Mouse (Mus musculus) intestine, embryonic 15.5 days (tissue): ENCODE data around the gene Keap1. TPM values are rescaled to one million over a fixed set of nuclear protein-coding genes. Genes with fewer than 3 reads are reported as not detected.

Experiments
- ATAC-seq: fragments of 200-750 bp; cut with Nextera tagmentation; 2 replicates; pipeline ENCODE4 v1.8.0; 2017; ENCODE audit warnings: moderate TSS enrichment, moderate library complexity
- H3K27ac ChIP-seq: fragments of 300-500 bp; sonication (generic); 2 replicates; pipeline ENCODE4 v1.5.1; 2015; ENCODE audit warnings: mild to moderate bottlenecking, inconsistent platforms
- H3K27me3 ChIP-seq: fragments of 300-500 bp; sonication (generic); replicated peaks from 2 replicates; pipeline ENCODE4 v1.6.1; 2015; ENCODE audit warnings: inconsistent platforms
- H3K36me3 ChIP-seq: fragments of 300-500 bp; sonication (generic); 2 replicates; pipeline ENCODE4 v1.6.1; 2015; ENCODE audit warnings: inconsistent platforms
- H3K4me1 ChIP-seq: fragments of 300-500 bp; sonication (generic); replicated peaks from 2 replicates; pipeline ENCODE4 v1.6.1; 2015; ENCODE audit warnings: inconsistent platforms
- H3K4me2 ChIP-seq: fragments of 300-500 bp; sonication (generic); replicated peaks from 2 replicates; pipeline ENCODE4 v1.6.1; 2015; ENCODE audit warnings: mild to moderate bottlenecking, inconsistent platforms
- H3K4me3 ChIP-seq: fragments of 300-500 bp; sonication (generic); replicated peaks from 2 replicates; pipeline ENCODE4 v1.5.1; 2015; ENCODE audit warnings: inconsistent platforms
- H3K9ac ChIP-seq: fragments of 300-500 bp; sonication (generic); 2 replicates; pipeline ENCODE4 v1.6.1; 2015; ENCODE audit warnings: inconsistent platforms
- H3K9me3 ChIP-seq: fragments of 300-500 bp; sonication (generic); 2 replicates; pipeline ENCODE4 v1.6.1; 2016; ENCODE audit warnings: inconsistent platforms
- WGBS: fragments of 180-500 bp; shearing (Covaris S2); methylation state at CpG from one replicate; pipeline ENCODE4 v1.1.7; 2015; 5-methylcytosine and 5-hydroxymethylcytosine counted together
- polyA plus RNA-seq: library from polyadenylated mRNA; unstranded; fragments of >200 nt; fragmentation: Nextera tagmentation; extraction: Ambion mirVana; gene quantifications from 2 replicates; pipeline ENCODE4 v1.2.1, GENCODE M21; 2015

Gene Keap1
- polyA plus RNA-seq, 1 experiment from 2014 or later, result 55.8 TPM

DNA sequence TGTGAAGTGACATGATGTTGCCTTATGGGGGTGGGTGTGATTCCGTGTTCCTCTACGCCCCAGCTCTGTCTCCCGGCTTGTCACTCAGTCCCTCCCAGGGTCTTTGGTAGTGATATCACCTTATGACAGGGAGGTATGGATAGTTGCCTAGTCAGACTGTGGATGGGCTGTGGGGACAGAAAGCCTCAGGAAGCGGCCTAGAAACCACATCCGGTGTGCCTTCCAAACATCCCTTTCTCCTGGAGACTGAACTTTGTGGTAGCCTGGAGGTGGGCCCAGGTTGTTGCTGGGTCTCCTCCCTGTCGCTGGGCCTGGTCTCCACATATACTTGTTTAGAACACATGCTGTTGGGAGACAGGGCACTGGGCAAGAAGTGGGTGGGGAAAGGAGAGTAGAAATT lies 55.7 kb downstream of the Keap1 start:
- H3K36me3 ChIP-seq, result no peaks in the 10 kb centered on the region
- peaks cover 20% of the 10 kb centered on the region for H3K4me1 ChIP-seq
- H3K4me2 ChIP-seq, result peak overlapping the region; percentile 74
- H3K9me3 ChIP-seq, result no peaks in the 10 kb centered on the region
- no peaks in the 10 kb centered on the region for H3K27me3 ChIP-seq
- H3K27ac ChIP-seq, result no peak overlapping the region
- no peak for ATAC-seq
- WGBS, result 87% methylated on average over 6 of the region's 6 CpGs
- H3K4me3 ChIP-seq, result no peak overlapping the region
- no peak overlapping the region for H3K9ac ChIP-seq

DNA sequence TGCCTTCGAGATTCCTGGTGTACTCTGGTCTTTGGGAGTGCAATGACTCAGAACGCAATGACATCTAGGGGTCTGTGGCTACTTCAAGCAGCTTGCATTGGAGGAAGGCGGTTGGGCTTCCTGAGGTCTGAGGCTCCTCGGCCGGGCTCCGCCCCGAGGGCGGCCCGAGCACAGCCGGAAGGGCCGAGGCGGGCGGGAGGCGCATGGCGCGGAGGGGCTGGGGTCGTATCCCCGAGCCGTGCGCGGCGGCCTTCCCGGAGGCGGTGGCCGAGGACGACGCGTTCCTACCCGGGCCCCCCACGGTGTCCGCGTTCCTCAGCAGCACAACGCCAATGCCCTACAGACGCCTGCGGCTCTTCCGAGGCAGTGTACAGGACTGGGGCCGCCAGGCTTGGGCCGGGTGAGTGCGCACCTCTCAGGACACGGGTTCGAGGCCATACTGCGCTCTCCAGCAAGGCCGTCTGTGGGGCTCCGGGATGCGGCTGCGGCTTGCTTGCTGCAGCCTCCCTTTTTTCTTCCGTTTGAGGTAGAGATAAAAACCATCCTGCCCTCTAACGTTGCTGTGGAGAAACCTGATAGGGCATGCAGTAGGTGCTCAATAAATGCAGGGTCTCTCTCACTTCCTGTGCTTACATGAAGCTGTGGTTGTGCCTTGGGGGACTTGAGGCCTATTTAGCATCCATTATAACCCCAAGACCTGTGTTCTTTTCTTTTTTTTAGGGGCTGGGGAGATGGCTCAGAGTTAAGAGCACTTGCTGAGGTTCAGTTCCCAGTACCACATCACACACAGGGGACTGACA lies 57.5 kb downstream of the Keap1 start:
- no peaks in the 10 kb centered on the region for H3K27me3 ChIP-seq
- 0 out of 2 replicates have a peak overlapping the region, but pooled peaks have one; percentile 32 for H3K27ac ChIP-seq
- WGBS, result 5% methylated on average over 48 of the region's 48 CpGs

DNA sequence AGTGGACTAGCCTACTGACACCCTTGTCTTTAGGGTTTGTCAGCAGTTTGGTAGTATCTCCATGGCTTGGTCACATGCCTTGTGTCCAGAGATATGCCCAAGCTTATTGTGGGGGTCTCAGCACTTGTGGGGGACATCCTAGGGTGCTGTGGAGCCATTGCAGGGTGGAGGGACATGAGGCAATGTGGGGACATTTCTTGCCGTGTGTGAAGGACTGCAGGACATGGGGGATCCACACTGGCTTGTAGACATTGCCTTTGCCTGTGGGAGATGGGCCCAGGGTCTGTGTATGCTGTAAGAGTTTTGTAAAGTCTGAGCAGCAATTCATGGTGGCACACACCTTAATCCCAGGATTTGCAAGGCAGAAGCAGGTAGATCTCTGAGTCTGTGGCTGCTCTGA lies 58.3 kb downstream of the Keap1 start:
- Histone ChIP-seq H3K27me3 (no peaks in the 10 kb centered on the region), H3K27ac (no peak overlapping the region), H3K9me3 (no peaks in the 10 kb centered on the region), H3K9ac (no peak overlapping the region), H3K36me3 (no peaks in the 10 kb centered on the region), H3K4me2 (no peak overlapping the region), H3K4me1 (peaks cover 20% of the 10 kb centered on the region), H3K4me3 (peak overlapping the region; percentile 50; the same call in 1 of the 2 replicates)
- WGBS, result 52% methylated on average over 1 of the region's 1 CpGs
- no peak for ATAC-seq

More for the DNA sequence above, 57.5 kb downstream of the Keap1 start:
- Histone ChIP-seq H3K4me1 (peaks cover 20% of the 10 kb centered on the region), H3K4me2 (peak overlapping the region; percentile 79), H3K4me3 (peak overlapping the region; percentile 50), H3K9me3 (no peaks in the 10 kb centered on the region), H3K9ac (peak overlapping the region; percentile 64), H3K36me3 (no peaks in the 10 kb centered on the region)
- peak; percentile 61 for ATAC-seq

DNA sequence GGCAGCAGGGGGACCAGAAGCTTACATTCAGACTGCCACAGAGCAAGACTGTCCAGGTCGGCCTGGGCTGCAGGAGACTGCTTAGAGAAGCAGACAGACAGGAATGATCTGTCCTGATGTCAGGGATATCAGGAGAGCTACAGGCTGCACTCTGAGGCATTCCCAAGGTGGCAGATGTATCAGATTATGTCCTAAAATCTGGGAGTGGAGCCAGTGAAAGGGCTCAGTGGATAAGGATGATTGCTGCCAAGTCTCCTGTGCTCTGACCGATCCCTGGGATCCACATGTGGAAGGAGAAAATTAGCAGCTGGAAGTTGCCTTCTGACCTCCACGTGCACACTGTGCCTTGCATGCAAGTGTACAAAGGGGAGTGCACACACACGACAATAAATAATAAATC lies 58.8 kb downstream of the Keap1 start:
- no peaks in the 10 kb centered on the region for H3K27me3 ChIP-seq
- H3K4me1 ChIP-seq, result peaks cover 20% of the 10 kb centered on the region
- WGBS, result 59% methylated on average over 4 of the region's 4 CpGs
- H3K36me3 ChIP-seq, result no peaks in the 10 kb centered on the region
- no peaks in the 10 kb centered on the region for H3K9me3 ChIP-seq
- ATAC-seq, result no peak
- H3K4me3 ChIP-seq, result no peak overlapping the region
- no peak overlapping the region for H3K4me2 ChIP-seq
- H3K27ac ChIP-seq, result no peak overlapping the region
- no peak overlapping the region for H3K9ac ChIP-seq

Other genes with a start within 250 kb of the Keap1 start
- 145 and 159 TPM in 2 replicates for gene Mrpl4, start 236.6 kb downstream of the Keap1 start, polyA plus RNA-seq
- 12.6 and 12.8 TPM in 2 replicates for gene Icam1, start 223.4 kb downstream of the Keap1 start, polyA plus RNA-seq
- gene Icam4, start 210.0 kb downstream of the Keap1 start, polyA plus RNA-seq, result 2.9 and 3.0 TPM in 2 replicates
- gene Icam5, start 207.3 kb downstream of the Keap1 start, polyA plus RNA-seq, result 0.06 and 0.16 TPM in 2 replicates
- 1.0 and 1.1 TPM in 2 replicates for gene Zglp1, start 172.3 kb downstream of the Keap1 start, polyA plus RNA-seq
- gene Gm49373, start 166.3 kb downstream of the Keap1 start, polyA plus RNA-seq, result 0.40 and 0.59 TPM in 2 replicates
- 57.3 and 68.2 TPM in 2 replicates for gene Fdx1l, start 165.7 kb downstream of the Keap1 start, polyA plus RNA-seq
- gene Gm38431, start 147.4 kb downstream of the Keap1 start, polyA plus RNA-seq, result 1.0 and 2.4 TPM in 2 replicates
- gene Raver1, start 147.4 kb downstream of the Keap1 start, polyA plus RNA-seq, result 64.5 and 66.5 TPM in 2 replicates
- gene Tyk2, start 108.1 kb downstream of the Keap1 start, polyA plus RNA-seq, result 13.6 and 15.7 TPM in 2 replicates
- gene Cdc37, start 89.4 kb downstream of the Keap1 start, polyA plus RNA-seq, result 276 and 280 TPM in 2 replicates
- 6.0 and 6.8 TPM in 2 replicates for gene Pde4a, start 73.6 kb downstream of the Keap1 start, polyA plus RNA-seq
- not detected in 2 replicates for gene S1pr5, start 9.1 kb upstream of the Keap1 start, polyA plus RNA-seq
- 50.0 and 55.1 TPM in 2 replicates for gene Atg4d, start 25.9 kb upstream of the Keap1 start, polyA plus RNA-seq
- 11.1 and 15.4 TPM in 2 replicates for gene Kri1, start 48.6 kb upstream of the Keap1 start, polyA plus RNA-seq
- gene Cdkn2d, start 52.0 kb upstream of the Keap1 start, polyA plus RNA-seq, result 38.4 and 42.1 TPM in 2 replicates
- 106 and 115 TPM in 2 replicates for gene Ap1m2, start 73.0 kb upstream of the Keap1 start, polyA plus RNA-seq
- 48.1 and 52.0 TPM in 2 replicates for gene Slc44a2, start 81.3 kb upstream of the Keap1 start, polyA plus RNA-seq
- gene Ilf3, start 128.5 kb upstream of the Keap1 start, polyA plus RNA-seq, result 143 and 150 TPM in 2 replicates
- 57.0 and 60.5 TPM in 2 replicates for gene Qtrt1, start 172.5 kb upstream of the Keap1 start, polyA plus RNA-seq
- 70.6 and 75.7 TPM in 2 replicates for gene Dnm2, start 185.5 kb upstream of the Keap1 start, polyA plus RNA-seq